Mouse (Mus musculus) stomach, embryonic 14.5 days (tissue): ENCODE results near the gene Dus4l. TPM values are rescaled to one million over a fixed set of nuclear protein-coding genes. Genes with fewer than 3 reads are reported as not detected.
"Not testable (repeated sequence)": the region's sequence is repeated elsewhere in the genome, so short reads cannot be mapped to it uniquely, and the experiment has no call there.

Experiments used
- ATAC-seq: fragments of 200-750 bp; cut with Nextera tagmentation; 2 replicates; pipeline ENCODE4 v1.8.0; 2017; ENCODE audit warnings: low read depth, moderate TSS enrichment; ENCODE audit not compliant: insufficient number of reproducible peaks, insufficient read depth, low FRiP score
- H3K27ac ChIP-seq: fragments of 300-500 bp; sonication (generic); 2 replicates; pipeline ENCODE4 v1.5.1; 2014; ENCODE audit warnings: mild to moderate bottlenecking, low read length, moderate library complexity, mixed read lengths
- H3K27me3 ChIP-seq: fragments of 300-500 bp; sonication (generic); 2 replicates; pipeline ENCODE4 v1.6.1; 2014; ENCODE audit warnings: low read length, control low read depth, mixed read lengths; ENCODE audit not compliant: control insufficient read depth, insufficient read depth
- H3K36me3 ChIP-seq: fragments of 300-500 bp; sonication (generic); 2 replicates; pipeline ENCODE4 v1.6.1; 2014; ENCODE audit warnings: mild to moderate bottlenecking, control low read depth, low read length, moderate library complexity, mixed read lengths; ENCODE audit not compliant: control insufficient read depth, insufficient read depth
- H3K4me1 ChIP-seq: fragments of 300-500 bp; sonication (generic); 2 replicates; pipeline ENCODE4 v1.6.1; 2014; ENCODE audit warnings: low read length, control low read depth, mixed read lengths; ENCODE audit not compliant: control insufficient read depth, insufficient read depth
- H3K4me2 ChIP-seq: fragments of 300-500 bp; sonication (generic); replicated peaks from 2 replicates; pipeline ENCODE4 v1.6.1; 2014; ENCODE audit warnings: low read depth, low read length, control low read depth
- H3K4me3 ChIP-seq: fragments of 300-500 bp; sonication (generic); 2 replicates; pipeline ENCODE4 v1.5.1; 2014; ENCODE audit warnings: low read depth, low read length, control low read depth
- H3K9ac ChIP-seq: fragments of 300-500 bp; sonication (generic); replicated peaks from 2 replicates; pipeline ENCODE4 v1.6.1; 2014; ENCODE audit warnings: low read depth, mild to moderate bottlenecking, control low read depth, low read length, moderate library complexity, mixed read lengths
- H3K9me3 ChIP-seq: fragments of 300-500 bp; sonication (generic); 2 replicates; pipeline ENCODE4 v1.6.1; 2016; ENCODE audit warnings: low read depth, low read length, control low read depth; ENCODE audit not compliant: control insufficient read depth
- WGBS: fragments of 180-500 bp; shearing (Covaris S2); extraction: QIAGEN DNeasy Blood & Tissue Kit; methylation state at CpG from one replicate; pipeline ENCODE4 v1.1.7; 2014; 5-methylcytosine and 5-hydroxymethylcytosine counted together
- polyA plus RNA-seq: library from polyadenylated mRNA; unstranded; fragments of >200 nt; fragmentation: Nextera tagmentation; extraction: Ambion mirVana; gene quantifications from 2 replicates; pipeline ENCODE4 v1.2.1, GENCODE M21; 2014

Gene Dus4l
- polyA plus RNA-seq, 1 experiment from 2014 or later, result 10.7 TPM

GRCm38 (mm10) chr12:31656841-31657240 is 2.2 kb upstream of the Dus4l start:
- H3K9me3 ChIP-seq, result no peaks in the 10 kb centered on the region
- WGBS, result 97% methylated on average over 2 of the region's 2 CpGs
- H3K4me2 ChIP-seq, result no peak overlapping the region
- H3K4me1 ChIP-seq, result peaks cover 8% of the 10 kb centered on the region; the same call in 1 of the 2 replicates
- no peaks in the 10 kb centered on the region for H3K27me3 ChIP-seq
- no peak for ATAC-seq
- H3K27ac ChIP-seq, result no peak overlapping the region
- no peak overlapping the region for H3K9ac ChIP-seq
- no peak overlapping the region for H3K4me3 ChIP-seq
- no peaks in the 10 kb centered on the region for H3K36me3 ChIP-seq

- Histone ChIP-seq H3K9me3 (no peaks in the 10 kb centered on the region), H3K36me3 (no peaks in the 10 kb centered on the region), H3K27me3 (no peaks in the 10 kb centered on the region), H3K27ac (peak overlapping the region; percentile 87; the same call in 1 of the 2 replicates), H3K4me2 (peak overlapping the region; percentile 67), H3K4me1 (peaks cover 8% of the 10 kb centered on the region; the same call in 1 of the 2 replicates), H3K9ac (peak overlapping the region; percentile 73), H3K4me3 (peak overlapping the region; percentile 79)
- ATAC-seq, result peak; percentile 85
- WGBS, result under 1% methylated on average over 29 of the region's 29 CpGs
These were observed 395 bp upstream of the Dus4l start for GRCm38 (mm10) chr12:31654965-31655477.

GRCm38 (mm10) chr12:31653611-31654010 is 1.0 kb downstream of the Dus4l start:
- WGBS, result 76% methylated on average over 5 of the region's 5 CpGs
- no peak overlapping the region for H3K9ac ChIP-seq
- no peaks in the 10 kb centered on the region for H3K27me3 ChIP-seq
- no peaks in the 10 kb centered on the region for H3K9me3 ChIP-seq
- no peak for ATAC-seq
- no peak overlapping the region for H3K27ac ChIP-seq
- peak overlapping the region; percentile 51 for H3K4me2 ChIP-seq
- H3K36me3 ChIP-seq, result no peaks in the 10 kb centered on the region
- H3K4me1 ChIP-seq, result peaks cover 8% of the 10 kb centered on the region; the same call in 1 of the 2 replicates
- H3K4me3 ChIP-seq, result peak overlapping the region; percentile 79; the same call in 1 of the 2 replicates

GRCm38 (mm10) chr12:31635240-31635607 is 19.4 kb downstream of the Dus4l start:
- 92% methylated on average over 3 of the region's 3 CpGs for WGBS
- ATAC-seq, result no peak
- H3K9ac ChIP-seq, result no peak overlapping the region

GRCm38 (mm10) chr12:31634343-31635239 is 20.0 kb downstream of the Dus4l start, which contains the start of gene Bcap29:
Gene Bcap29 (minus strand): TSS chr12:31634658.
- Histone ChIP-seq H3K27me3 (no peaks in the 10 kb centered on the region), H3K4me1 (0 out of 2 replicates have a peak, but pooled peaks cover 5% of the 10 kb centered on the region), H3K9ac (peak within 1 kb of the TSS; percentile 75), H3K27ac (peak within 1 kb of the TSS; percentile 33; the same call in 1 of the 2 replicates), H3K4me3 (peak within 1 kb of the TSS; percentile 54), H3K36me3 (no peaks in the 10 kb centered on the region), H3K9me3 (no peaks in the 10 kb centered on the region), H3K4me2 (peak within 1 kb of the TSS; percentile 89)
- peak; percentile 86 for ATAC-seq
- WGBS, result 2% methylated on average over 73 of the region's 73 CpGs

More at GRCm38 (mm10) chr12:31635240-31635607, 19.4 kb downstream of the Dus4l start:
- no peak overlapping the region for H3K27ac ChIP-seq
- no peaks in the 10 kb centered on the region for H3K9me3 ChIP-seq
- H3K27me3 ChIP-seq, result no peaks in the 10 kb centered on the region
- peak overlapping the region; percentile 54; the same call in 1 of the 2 replicates for H3K4me3 ChIP-seq
- H3K4me2 ChIP-seq, result peak overlapping the region; percentile 89; the same call in 1 of the 2 replicates
- H3K4me1 ChIP-seq, result 0 out of 2 replicates have a peak, but pooled peaks cover 5% of the 10 kb centered on the region
- no peaks in the 10 kb centered on the region for H3K36me3 ChIP-seq

GRCm38 (mm10) chr12:31633970-31634342 is 20.7 kb downstream of the Dus4l start:
- Histone ChIP-seq H3K27me3 (no peaks in the 10 kb centered on the region), H3K4me1 (0 out of 2 replicates have a peak, but pooled peaks cover 5% of the 10 kb centered on the region), H3K27ac (no peak overlapping the region), H3K4me3 (peak overlapping the region; percentile 54), H3K4me2 (peak overlapping the region; percentile 89), H3K9me3 (no peaks in the 10 kb centered on the region), H3K9ac (peak overlapping the region; percentile 75), H3K36me3 (no peaks in the 10 kb centered on the region)
- 10% methylated on average over 13 of the region's 13 CpGs for WGBS
- ATAC-seq, result peak; percentile 37; the same call in 1 of the 2 replicates

- not testable (repeated sequence) for H3K4me3 ChIP-seq, H3K36me3 ChIP-seq, H3K27me3 ChIP-seq, H3K27ac ChIP-seq, H3K4me2 ChIP-seq, ATAC-seq, H3K9me3 ChIP-seq, H3K4me1 ChIP-seq, H3K9ac ChIP-seq
- 90% methylated on average over 9 of the region's 9 CpGs for WGBS
These were observed 26.2 kb downstream of the Dus4l start for GRCm38 (mm10) chr12:31628396-31628795.

- Histone ChIP-seq H3K9ac (no peak overlapping the region), H3K4me2 (no peak overlapping the region), H3K27ac (no peak overlapping the region), H3K36me3 (peaks cover 2% of the 10 kb centered on the region), H3K27me3 (no peaks in the 10 kb centered on the region), H3K4me3 (no peak overlapping the region), H3K9me3 (no peaks in the 10 kb centered on the region), H3K4me1 (no peaks in the 10 kb centered on the region)
- 97% methylated on average over 1 of the region's 1 CpGs for WGBS
- ATAC-seq, result no peak
These were observed 29.6 kb downstream of the Dus4l start for GRCm38 (mm10) chr12:31625016-31625415.
